Mouse (Mus musculus): ENCODE measurements at regions not wholly inside any gene's neighbourhood (a gene's known extent, or its start where the extent isn't known, plus 50 kb on each side); places are given as distances from the start of the nearest gene placed in this dataset.

DNA sequence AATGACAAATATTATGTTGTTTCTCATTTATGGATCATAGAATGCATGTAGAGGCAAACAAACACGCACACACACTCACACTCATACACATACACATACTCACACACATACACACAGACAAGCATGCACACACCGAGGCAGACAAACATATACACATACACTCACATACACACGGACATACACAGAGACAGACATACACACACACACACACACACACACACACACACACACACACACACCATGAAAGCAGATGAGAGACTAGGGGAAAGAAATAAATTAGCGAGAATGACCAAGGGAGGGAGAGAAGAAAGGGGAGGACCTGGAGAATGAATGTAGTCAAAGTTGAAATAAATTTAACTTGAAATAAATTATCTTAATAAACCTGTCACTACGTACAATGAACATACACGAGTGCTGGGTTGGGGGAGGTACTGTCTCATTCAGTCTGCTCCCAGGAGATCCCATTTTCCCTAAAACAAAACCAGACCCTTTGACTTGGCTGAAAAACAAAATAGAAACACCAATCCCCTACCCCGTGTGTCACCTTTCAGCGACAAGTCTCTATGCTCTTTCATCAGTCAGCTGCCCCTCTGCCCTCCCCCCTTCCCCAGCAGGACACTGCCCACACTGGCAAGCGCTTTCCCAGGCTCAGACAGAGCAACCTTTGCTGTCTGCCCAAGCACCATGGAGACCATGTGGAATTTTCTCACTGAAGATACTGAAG lies 167.7 kb downstream of the Qdpr start:
- 70% methylated on average over 9 of the region's 9 CpGs for WGBS
- Histone ChIP-seq H3K4me1 (ENCODE audit: control insufficient read depth, insufficient read depth, low read length) (no peaks in the 10 kb centered on the region; the same call in 1 of the 2 replicates), H3K4me3 (replicated peaks; ENCODE audit: extremely low read depth, low read depth, low read length) (no peak overlapping the region)
- no peak for DNase-seq
- TF ChIP-seq CTCF (IDR thresholded peaks at IDR 0.05; ENCODE audit: insufficient read depth, low read length) (no peak), POLR2A (IDR thresholded peaks at IDR 0.05; ENCODE audit: borderline replicate concordance, extremely low read depth, low read depth, low read length) (no peak)

DNA sequence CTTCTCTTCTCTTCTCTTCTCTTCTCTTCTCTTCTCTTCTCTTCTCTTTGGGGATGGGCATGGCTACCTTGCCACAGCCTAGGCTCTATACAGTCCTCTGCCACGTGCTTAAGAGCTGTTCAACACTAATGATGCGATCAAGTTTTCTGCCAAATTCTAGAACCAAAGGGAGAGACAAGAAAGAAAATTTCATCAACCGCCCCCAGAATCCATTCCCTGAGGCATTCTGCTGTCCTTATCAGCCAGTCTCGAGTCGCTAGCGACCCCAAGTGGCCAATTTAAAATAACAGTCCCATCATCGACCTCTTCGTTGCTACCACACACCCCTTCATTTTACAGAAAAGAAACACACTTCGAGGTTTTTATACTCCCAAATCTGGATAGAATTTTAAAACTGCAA lies 171.5 kb downstream of the Qdpr start:
- DNase-seq = peak; percentile 53
- H3K4me3 ChIP-seq (replicated peaks; ENCODE audit: extremely low read depth, low read depth, low read length) = peak overlapping the region; percentile 52
- WGBS = 2% methylated on average over 9 of the region's 9 CpGs
- TF ChIP-seq CTCF (IDR thresholded peaks at IDR 0.05; ENCODE audit: insufficient read depth, low read length) (peak; percentile 75), POLR2A (IDR thresholded peaks at IDR 0.05; ENCODE audit: borderline replicate concordance, extremely low read depth, low read depth, low read length) (no peak)
- no peaks in the 10 kb centered on the region for H3K4me1 ChIP-seq (ENCODE audit: control insufficient read depth, insufficient read depth, low read length)

DNA sequence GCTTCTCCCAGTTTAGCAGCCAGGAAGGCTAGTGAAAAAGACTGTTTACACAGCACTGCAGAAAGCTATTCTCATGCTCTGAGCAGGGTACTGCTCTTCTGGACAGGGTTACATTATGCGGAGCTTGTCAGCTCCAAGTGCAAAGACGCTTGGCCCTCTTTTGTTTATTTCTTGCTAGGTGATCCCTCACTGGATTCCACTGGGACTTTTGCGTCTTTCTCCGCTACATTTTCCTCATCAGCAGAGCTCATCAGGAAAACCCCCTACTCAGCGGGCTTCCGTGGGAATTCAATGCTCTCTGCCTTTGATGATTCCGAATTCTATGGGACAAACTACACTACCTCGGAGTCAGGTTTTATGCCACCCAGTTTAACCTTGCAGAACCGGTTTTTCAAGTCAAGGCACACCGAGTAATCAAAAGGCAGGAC lies 172.0 kb downstream of the Qdpr start:
- TF ChIP-seq CTCF (IDR thresholded peaks at IDR 0.05; ENCODE audit: insufficient read depth, low read length) = no peak
- no peak for TF ChIP-seq POLR2A (IDR thresholded peaks at IDR 0.05; ENCODE audit: borderline replicate concordance, extremely low read depth, low read depth, low read length)
- Histone ChIP-seq H3K4me1 (ENCODE audit: control insufficient read depth, insufficient read depth, low read length) (no peaks in the 10 kb centered on the region), H3K4me3 (replicated peaks; ENCODE audit: extremely low read depth, low read depth, low read length) (peak overlapping the region; percentile 43)
- peak; percentile 17 for DNase-seq
- 6% methylated on average over 10 of the region's 10 CpGs for WGBS

DNA sequence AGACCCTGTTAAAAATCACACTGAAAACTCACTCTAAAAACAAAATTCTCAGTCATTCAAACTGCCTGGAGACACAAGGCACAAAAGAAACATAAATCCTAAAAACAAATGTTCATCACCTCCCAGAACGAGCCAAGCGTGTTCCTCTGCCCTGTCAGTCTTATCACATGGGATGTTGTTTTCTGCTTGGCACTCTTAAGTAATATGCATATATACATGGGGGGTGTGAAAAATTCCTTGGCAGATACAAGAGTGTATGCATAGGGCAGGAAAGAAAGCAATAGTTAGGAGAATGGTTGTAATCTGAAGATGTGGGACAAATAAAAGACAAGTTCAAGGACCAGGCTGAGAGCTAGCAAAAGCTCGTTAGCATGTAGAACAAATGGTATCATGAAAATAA lies 179.4 kb downstream of the Qdpr start:
- Histone ChIP-seq H3K4me3 (replicated peaks; ENCODE audit: extremely low read depth, low read depth, low read length) (no peak overlapping the region), H3K4me1 (ENCODE audit: control insufficient read depth, insufficient read depth, low read length) (no peaks in the 10 kb centered on the region)
- no peak for TF ChIP-seq POLR2A (IDR thresholded peaks at IDR 0.05; ENCODE audit: borderline replicate concordance, extremely low read depth, low read depth, low read length)
- TF ChIP-seq CTCF (IDR thresholded peaks at IDR 0.05; ENCODE audit: insufficient read depth, low read length) = no peak
- no peak for DNase-seq
- 83% methylated on average over 3 of the region's 3 CpGs for WGBS

DNA sequence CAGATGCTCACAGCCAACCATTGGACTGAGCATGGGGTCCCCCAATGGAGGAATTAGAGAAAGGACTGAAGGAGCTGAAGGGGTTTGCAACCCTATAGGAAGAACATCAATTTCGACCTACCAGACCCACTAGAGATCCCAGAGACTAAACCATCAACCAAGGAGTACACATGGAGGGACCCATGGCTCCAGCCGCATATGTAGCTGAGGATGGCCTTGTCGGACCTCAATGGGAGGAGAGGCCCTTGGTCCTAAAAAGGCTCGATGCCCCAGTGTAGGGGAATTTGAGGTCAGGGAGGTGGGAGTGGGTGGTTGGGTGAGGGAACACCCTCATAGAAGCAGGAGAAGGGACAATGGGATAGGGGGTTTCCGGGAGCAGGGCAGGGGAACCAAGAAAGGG lies 180.6 kb downstream of the Qdpr start:
- no peak for TF ChIP-seq POLR2A (IDR thresholded peaks at IDR 0.05; ENCODE audit: borderline replicate concordance, extremely low read depth, low read depth, low read length)
- no peak for TF ChIP-seq CTCF (IDR thresholded peaks at IDR 0.05; ENCODE audit: insufficient read depth, low read length)
- no peaks in the 10 kb centered on the region for H3K4me1 ChIP-seq (ENCODE audit: control insufficient read depth, insufficient read depth, low read length)
- WGBS = 81% methylated on average over 5 of the region's 5 CpGs

DNA sequence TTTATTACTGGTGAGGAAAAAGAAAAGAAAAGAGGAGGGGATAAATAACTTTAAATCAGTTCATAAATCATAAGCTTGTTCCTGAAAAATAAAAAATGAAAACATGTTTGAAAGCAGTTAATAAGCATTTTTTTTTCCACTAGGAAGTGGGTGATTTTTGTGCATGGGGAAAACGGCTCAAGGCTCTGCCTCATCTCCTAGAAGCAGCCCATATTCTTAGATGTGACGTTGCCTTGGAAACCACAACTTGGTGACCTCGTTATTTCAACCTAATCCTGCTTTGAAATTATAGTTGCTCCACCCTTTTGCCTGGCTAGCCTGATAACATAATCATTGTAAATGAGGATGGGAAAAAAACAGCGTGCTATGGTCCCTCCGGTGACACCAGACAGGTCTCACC lies 183.1 kb downstream of the Qdpr start:
- WGBS = 55% methylated on average over 5 of the region's 5 CpGs
- TF ChIP-seq POLR2A (IDR thresholded peaks at IDR 0.05; ENCODE audit: borderline replicate concordance, extremely low read depth, low read depth, low read length) (no peak), CTCF (IDR thresholded peaks at IDR 0.05; ENCODE audit: insufficient read depth, low read length) (no peak)

More for the DNA sequence above, 180.6 kb downstream of the Qdpr start:
- DNase-seq = no peak
- no peak overlapping the region for H3K4me3 ChIP-seq (replicated peaks; ENCODE audit: extremely low read depth, low read depth, low read length)

DNA sequence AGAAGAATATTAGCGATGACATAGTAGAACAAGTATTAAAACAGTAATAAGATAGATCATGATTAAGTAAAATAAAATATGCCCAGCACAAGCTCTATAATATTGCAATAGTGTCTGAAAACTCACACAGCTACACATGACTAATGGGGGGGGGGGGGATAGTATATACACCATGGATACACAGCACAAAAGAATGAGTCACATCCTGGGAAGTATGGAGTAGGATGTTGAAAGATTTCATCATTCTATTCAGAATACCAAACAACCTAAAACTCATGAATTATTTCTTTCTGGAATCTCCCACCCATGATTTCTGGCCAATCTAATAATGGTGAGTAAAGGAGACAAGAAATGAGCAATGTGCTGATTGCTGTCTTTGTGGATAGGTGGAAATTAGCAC lies 191.6 kb downstream of the Qdpr start:
- H3K4me1 ChIP-seq (ENCODE audit: control insufficient read depth, insufficient read depth, low read length) = no peaks in the 10 kb centered on the region; the same call in 1 of the 2 replicates
- DNase-seq = no peak
- TF ChIP-seq CTCF (IDR thresholded peaks at IDR 0.05; ENCODE audit: insufficient read depth, low read length) (no peak), POLR2A (IDR thresholded peaks at IDR 0.05; ENCODE audit: borderline replicate concordance, extremely low read depth, low read depth, low read length) (no peak)
- no peak overlapping the region for H3K4me3 ChIP-seq (replicated peaks; ENCODE audit: extremely low read depth, low read depth, low read length)
- 95% methylated on average over 1 of the region's 1 CpGs for WGBS

More for the DNA sequence above, 183.1 kb downstream of the Qdpr start:
- Histone ChIP-seq H3K4me1 (ENCODE audit: control insufficient read depth, insufficient read depth, low read length) (no peaks in the 10 kb centered on the region), H3K4me3 (replicated peaks; ENCODE audit: extremely low read depth, low read depth, low read length) (no peak overlapping the region)
- no peak for DNase-seq

DNA sequence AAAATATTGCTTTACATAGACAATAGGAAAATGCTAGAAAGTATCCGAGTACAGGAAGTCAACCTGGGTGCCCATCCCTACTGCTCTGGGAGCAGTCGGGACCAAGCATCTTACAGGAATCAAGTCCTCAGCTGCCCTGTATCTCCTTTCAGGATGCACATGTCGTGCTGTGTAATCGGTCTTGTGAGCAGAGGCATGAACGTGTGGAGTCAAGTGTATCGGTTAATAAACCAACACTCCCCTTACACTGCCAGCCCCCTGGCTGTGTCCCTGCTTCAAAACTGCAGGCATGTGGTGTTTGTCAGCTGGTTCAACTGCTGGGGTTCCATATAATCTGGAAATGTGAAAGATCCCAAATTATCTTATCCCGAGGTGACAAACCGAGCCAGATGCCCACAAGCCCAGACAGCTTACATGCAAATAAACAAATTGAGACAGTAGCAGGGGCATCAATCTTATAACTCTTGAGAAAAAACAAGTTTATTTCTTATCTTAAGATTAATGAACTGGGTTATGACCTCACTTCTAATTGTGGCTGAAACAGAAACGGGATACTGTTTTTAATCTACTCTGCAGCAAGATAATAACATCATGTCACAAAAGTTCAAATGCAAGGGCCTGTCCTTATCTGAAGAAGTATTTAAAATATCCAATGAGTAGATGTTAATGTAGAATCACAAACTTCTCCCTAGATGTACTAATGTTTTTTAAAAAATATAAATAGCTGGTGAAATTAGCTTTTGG lies 193.6 kb downstream of the Qdpr start:
- H3K4me3 ChIP-seq (replicated peaks; ENCODE audit: extremely low read depth, low read depth, low read length) = no peak overlapping the region
- no peak for DNase-seq
- H3K4me1 ChIP-seq (ENCODE audit: control insufficient read depth, insufficient read depth, low read length) = no peaks in the 10 kb centered on the region; the same call in 1 of the 2 replicates
- WGBS = 33% methylated on average over 9 of the region's 9 CpGs
- no peak for TF ChIP-seq POLR2A (IDR thresholded peaks at IDR 0.05; ENCODE audit: borderline replicate concordance, extremely low read depth, low read depth, low read length)
- no peak for TF ChIP-seq CTCF (IDR thresholded peaks at IDR 0.05; ENCODE audit: insufficient read depth, low read length)

DNA sequence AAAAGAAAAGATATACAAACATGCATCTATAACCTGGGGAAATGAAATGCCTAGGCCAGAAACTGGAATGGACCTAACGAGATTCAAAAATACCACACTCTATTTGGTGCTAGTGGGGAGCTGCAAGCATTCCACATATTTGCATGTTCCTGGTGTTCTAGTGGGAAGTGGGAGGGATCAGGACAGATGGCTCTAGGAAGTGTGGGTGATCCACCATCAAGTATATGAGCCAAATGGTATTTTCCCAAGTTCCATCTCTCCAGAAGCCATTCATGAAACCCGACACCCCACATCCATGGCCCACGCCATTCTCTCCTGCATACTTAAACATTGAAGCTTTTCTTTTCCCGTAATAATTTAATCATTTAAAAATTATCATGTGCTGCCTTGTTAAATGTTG lies 218.2 kb downstream of the Qdpr start:
- no peaks in the 10 kb centered on the region for H3K4me1 ChIP-seq (ENCODE audit: control insufficient read depth, insufficient read depth, low read length)
- no peak for DNase-seq
- no peak overlapping the region for H3K4me3 ChIP-seq (replicated peaks; ENCODE audit: extremely low read depth, low read depth, low read length)
- TF ChIP-seq POLR2A (IDR thresholded peaks at IDR 0.05; ENCODE audit: borderline replicate concordance, extremely low read depth, low read depth, low read length) (no peak), CTCF (IDR thresholded peaks at IDR 0.05; ENCODE audit: insufficient read depth, low read length) (no peak)
- WGBS = 79% methylated on average over 4 of the region's 4 CpGs

All from lung, adult 2 months (tissue).